Mouse (Mus musculus): ENCODE results near the gene 4930412O13Rik.

The 4930412O13Rik gene

GRCm38 (mm10) chr2:9881051-9881591 is at the start of gene 4930412O13Rik:
Gene 4930412O13Rik (plus strand): TSS chr2:9881252.
- DNase-seq (ENCODE audit: low spot score in 2 of 2) = no peak

GRCm38 (mm10) chr2:9833712-9834111 is 47.3 kb upstream of the 4930412O13Rik start:
- DNase-seq (ENCODE audit: low spot score in 2 of 2) = no peak

- DNase-seq (ENCODE audit: low spot score in 2 of 2) = no peak
These were observed 45.9 kb upstream of the 4930412O13Rik start for GRCm38 (mm10) chr2:9835195-9835594.

- DNase-seq (ENCODE audit: low spot score in 2 of 2) = no peak
These were observed 28.0 kb upstream of the 4930412O13Rik start for GRCm38 (mm10) chr2:9852851-9853576.

GRCm38 (mm10) chr2:9855861-9856260 is 25.2 kb upstream of the 4930412O13Rik start:
- no peak for DNase-seq (ENCODE audit: low spot score in 2 of 2)

- DNase-seq (ENCODE audit: low spot score in 2 of 2) = no peak
These were observed 20.4 kb upstream of the 4930412O13Rik start for GRCm38 (mm10) chr2:9860698-9861097.

GRCm38 (mm10) chr2:9867092-9867825 is 13.8 kb upstream of the 4930412O13Rik start:
- DNase-seq (ENCODE audit: low spot score in 2 of 2) = no peak

GRCm38 (mm10) chr2:9871141-9871716 is 9.8 kb upstream of the 4930412O13Rik start:
- DNase-seq (ENCODE audit: low spot score in 2 of 2) = no peak

GRCm38 (mm10) chr2:9871798-9872197 is 9.3 kb upstream of the 4930412O13Rik start:
- DNase-seq (ENCODE audit: low spot score in 2 of 2) = no peak

- DNase-seq (ENCODE audit: low spot score in 2 of 2) = no peak
These were observed 8.4 kb upstream of the 4930412O13Rik start for GRCm38 (mm10) chr2:9872682-9873081.

GRCm38 (mm10) chr2:9873757-9874156 is 7.3 kb upstream of the 4930412O13Rik start:
- no peak for DNase-seq (ENCODE audit: low spot score in 2 of 2)

- no peak for DNase-seq (ENCODE audit: low spot score in 2 of 2)
These were observed 6.4 kb upstream of the 4930412O13Rik start for GRCm38 (mm10) chr2:9874467-9875219.

GRCm38 (mm10) chr2:9875220-9875619 is 5.8 kb upstream of the 4930412O13Rik start:
- no peak for DNase-seq (ENCODE audit: low spot score in 2 of 2)

GRCm38 (mm10) chr2:9875676-9876357 is 5.2 kb upstream of the 4930412O13Rik start:
- DNase-seq (ENCODE audit: low spot score in 2 of 2) = no peak

- DNase-seq (ENCODE audit: low spot score in 2 of 2) = no peak
These were observed 4.3 kb upstream of the 4930412O13Rik start for GRCm38 (mm10) chr2:9876621-9877325.

- DNase-seq (ENCODE audit: low spot score in 2 of 2) = no peak
These were observed 3.7 kb upstream of the 4930412O13Rik start for GRCm38 (mm10) chr2:9877326-9877690.

GRCm38 (mm10) chr2:9877966-9878563 is 3.0 kb upstream of the 4930412O13Rik start:
- DNase-seq (ENCODE audit: low spot score in 2 of 2) = no peak

GRCm38 (mm10) chr2:9878564-9879081 is 2.4 kb upstream of the 4930412O13Rik start:
- no peak for DNase-seq (ENCODE audit: low spot score in 2 of 2)

GRCm38 (mm10) chr2:9879092-9879491 is 2.0 kb upstream of the 4930412O13Rik start:
- DNase-seq (ENCODE audit: low spot score in 2 of 2) = no peak

GRCm38 (mm10) chr2:9879493-9879892 is 1.6 kb upstream of the 4930412O13Rik start:
- DNase-seq (ENCODE audit: low spot score in 2 of 2) = no peak
